Mouse (Mus musculus) limb, embryonic 11.5 days (tissue): ENCODE results near the gene Ankrd50. TPM values are rescaled to one million over a fixed set of nuclear protein-coding genes. Genes with fewer than 3 reads are reported as not detected.
A peak's percentile ranks its signal among the peaks of the same experiment; 100 is the strongest.

ENCODE experiments used
- ATAC-seq: fragments of 200-750 bp; cut with Nextera tagmentation; 2 replicates; pipeline ENCODE4 v1.8.0; 2017; ENCODE audit warnings: low read depth; ENCODE audit not compliant: insufficient number of reproducible peaks, low FRiP score, low TSS enrichment
- DNase-seq: peaks from one replicate; pipeline ENCODE4 v3.0.0-alpha.2; 2015; ENCODE audit warnings: low spot score
- H3K27ac ChIP-seq: fragments of 300-500 bp; sonication (generic); replicated peaks from 2 replicates; pipeline ENCODE4 v1.5.1; 2014; ENCODE audit warnings: low read depth, mild to moderate bottlenecking, low read length
- H3K27me3 ChIP-seq: fragments of 300-500 bp; sonication (generic); 2 replicates; pipeline ENCODE4 v1.6.1; 2014; ENCODE audit warnings: mild to moderate bottlenecking, low read length, mixed read lengths; ENCODE audit not compliant: control insufficient read depth, insufficient read depth
- H3K36me3 ChIP-seq: fragments of 300-500 bp; sonication (generic); 2 replicates; pipeline ENCODE4 v1.6.1; 2014; ENCODE audit warnings: mild to moderate bottlenecking, low read length, moderate library complexity, mixed read lengths; ENCODE audit not compliant: control insufficient read depth, insufficient read depth
- H3K4me1 ChIP-seq: fragments of 300-500 bp; sonication (generic); 2 replicates; pipeline ENCODE4 v1.6.1; 2014; ENCODE audit warnings: low read length, mixed read lengths; ENCODE audit not compliant: control insufficient read depth, insufficient read depth
- H3K4me2 ChIP-seq: fragments of 300-500 bp; sonication (generic); 2 replicates; pipeline ENCODE4 v1.6.1; 2014; ENCODE audit warnings: low read depth, mild to moderate bottlenecking, moderate library complexity; ENCODE audit not compliant: severe bottlenecking
- H3K4me3 ChIP-seq: fragments of 300-500 bp; sonication (generic); 2 replicates; pipeline ENCODE4 v1.5.1; 2014; ENCODE audit warnings: low read depth, low read length
- H3K9ac ChIP-seq: fragments of 300-500 bp; sonication (generic); 2 replicates; pipeline ENCODE4 v1.6.1; 2014; ENCODE audit warnings: mild to moderate bottlenecking, low read length
- H3K9me3 ChIP-seq: fragments of 300-500 bp; sonication (generic); 2 replicates; pipeline ENCODE4 v1.6.1; 2016; ENCODE audit warnings: low read length; ENCODE audit not compliant: control insufficient read depth
- WGBS: fragments of 180-500 bp; shearing (Covaris S2); extraction: QIAGEN DNeasy Blood & Tissue Kit; methylation state at CpG from one replicate; pipeline ENCODE4 v1.1.7; 2014; 5-methylcytosine and 5-hydroxymethylcytosine counted together
- polyA plus RNA-seq: library from polyadenylated mRNA; unstranded; fragments of >200 nt; fragmentation: Nextera tagmentation; extraction: Ambion mirVana; gene quantifications from 2 replicates; pipeline ENCODE4 v1.2.1, GENCODE M21; 2014

Ankrd50 gene
- polyA plus RNA-seq, 1 experiment from 2014 or later: 18.1 TPM

- no peak overlapping the region for H3K9ac ChIP-seq
- 91% methylated on average over 4 of the region's 4 CpGs for WGBS
- no peaks in the 10 kb centered on the region for H3K9me3 ChIP-seq
- no peak overlapping the region for H3K27ac ChIP-seq
- DNase-seq (no peak), ATAC-seq (no peak)
- H3K36me3 ChIP-seq: peaks cover 22% of the 10 kb centered on the region
- H3K27me3 ChIP-seq: no peaks in the 10 kb centered on the region
- H3K4me1 ChIP-seq: no peaks in the 10 kb centered on the region
- no peak overlapping the region for H3K4me3 ChIP-seq
- H3K4me2 ChIP-seq: no peak overlapping the region
These were observed 24.4 kb downstream of the Ankrd50 start for GRCm38 (mm10) chr3:38460250-38460624.

GRCm38 (mm10) chr3:38459507-38460249, 25.0 kb downstream of the Ankrd50 start:
- H3K4me3 ChIP-seq: no peak overlapping the region
- no peak for ATAC-seq
- H3K4me2 ChIP-seq: no peak overlapping the region
- H3K36me3 ChIP-seq: peaks cover 28% of the 10 kb centered on the region
- WGBS: 79% methylated on average over 5 of the region's 5 CpGs
- no peak overlapping the region for H3K27ac ChIP-seq
- no peaks in the 10 kb centered on the region for H3K9me3 ChIP-seq
- H3K9ac ChIP-seq: no peak overlapping the region
- no peak for DNase-seq
- no peaks in the 10 kb centered on the region for H3K27me3 ChIP-seq
- H3K4me1 ChIP-seq: no peaks in the 10 kb centered on the region

- Histone ChIP-seq H3K27me3 (no peaks in the 10 kb centered on the region), H3K9me3 (no peaks in the 10 kb centered on the region), H3K4me3 (no peak overlapping the region), H3K4me1 (no peaks in the 10 kb centered on the region), H3K9ac (no peak overlapping the region), H3K27ac (no peak overlapping the region), H3K4me2 (no peak overlapping the region), H3K36me3 (peaks cover 28% of the 10 kb centered on the region)
- no peak for ATAC-seq
- 94% methylated on average over 14 of the region's 14 CpGs for WGBS
- DNase-seq: no peak
These were observed 27.6 kb downstream of the Ankrd50 start for GRCm38 (mm10) chr3:38457041-38457440.

GRCm38 (mm10) chr3:38452199-38452598, 32.4 kb downstream of the Ankrd50 start:
- H3K4me3 ChIP-seq: no peak overlapping the region
- WGBS: 71% methylated on average over 9 of the region's 9 CpGs
- no peaks in the 10 kb centered on the region for H3K27me3 ChIP-seq
- no peaks in the 10 kb centered on the region for H3K9me3 ChIP-seq
- H3K27ac ChIP-seq: no peak overlapping the region
- no peak overlapping the region for H3K9ac ChIP-seq
- H3K4me1 ChIP-seq: no peaks in the 10 kb centered on the region
- H3K36me3 ChIP-seq: peaks cover 30% of the 10 kb centered on the region
- H3K4me2 ChIP-seq: no peak overlapping the region
- DNase-seq (peak; percentile 30), ATAC-seq (no peak)

DNA sequence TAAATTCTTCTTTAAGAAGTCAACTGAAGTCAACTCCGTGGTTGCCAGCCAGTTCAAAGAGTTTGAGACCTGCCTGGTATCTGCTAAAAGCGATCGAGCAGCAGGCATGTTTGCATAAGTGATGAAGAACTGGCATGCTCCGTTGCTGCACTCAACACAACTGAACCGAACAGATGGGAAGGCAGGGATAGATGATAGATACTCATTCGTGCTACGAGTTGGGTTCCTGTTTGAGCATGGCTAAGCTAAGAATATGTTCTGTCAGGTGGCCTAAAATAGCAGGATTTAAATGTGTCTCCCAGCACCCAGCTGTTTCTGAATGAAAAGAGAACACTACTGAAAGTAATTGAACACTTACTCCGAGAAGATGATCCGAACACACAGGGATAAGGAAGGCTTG, 38.1 kb downstream of the Ankrd50 start:
- no peak overlapping the region for H3K27ac ChIP-seq
- H3K36me3 ChIP-seq: peaks cover 4% of the 10 kb centered on the region; the same call in 1 of the 2 replicates
- ATAC-seq: no peak
- H3K4me1 ChIP-seq: no peaks in the 10 kb centered on the region
- H3K4me2 ChIP-seq: no peak overlapping the region
- no peak overlapping the region for H3K9ac ChIP-seq
- no peak for DNase-seq
- no peaks in the 10 kb centered on the region for H3K27me3 ChIP-seq
- WGBS: 92% methylated on average over 9 of the region's 9 CpGs
- no peaks in the 10 kb centered on the region for H3K9me3 ChIP-seq
- H3K4me3 ChIP-seq: no peak overlapping the region

DNA sequence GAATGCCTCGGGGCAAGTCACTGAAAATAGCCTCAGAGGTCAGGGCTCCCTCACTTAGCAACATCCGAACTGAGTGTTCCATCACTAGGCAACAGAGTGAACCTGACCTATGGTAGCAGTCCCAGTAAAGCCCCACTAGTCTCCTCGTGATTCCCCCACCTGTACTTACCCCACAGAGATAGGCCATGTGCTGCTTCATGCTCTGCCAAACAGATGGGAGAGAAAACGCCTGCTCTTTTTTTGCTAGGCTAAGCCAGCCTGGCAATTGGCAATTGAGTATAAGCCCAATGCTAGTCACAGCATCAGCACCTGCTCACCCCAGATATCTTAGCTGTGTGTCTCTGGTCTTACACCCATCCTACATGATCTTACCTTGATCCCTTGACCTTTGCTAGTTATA, 40.8 kb downstream of the Ankrd50 start:
- H3K27ac ChIP-seq: no peak overlapping the region
- no peak overlapping the region for H3K4me2 ChIP-seq
- H3K9me3 ChIP-seq: no peaks in the 10 kb centered on the region
- H3K27me3 ChIP-seq: no peaks in the 10 kb centered on the region
- no peaks in the 10 kb centered on the region for H3K36me3 ChIP-seq
- no peaks in the 10 kb centered on the region for H3K4me1 ChIP-seq
- DNase-seq (no peak), ATAC-seq (no peak)
- no peak overlapping the region for H3K4me3 ChIP-seq
- H3K9ac ChIP-seq: no peak overlapping the region
- 65% methylated on average over 4 of the region's 4 CpGs for WGBS

- DNase-seq (no peak), ATAC-seq (no peak)
- 50% methylated on average over 7 of the region's 7 CpGs for WGBS
- Histone ChIP-seq H3K27ac (no peak overlapping the region), H3K27me3 (no peaks in the 10 kb centered on the region), H3K9ac (no peak overlapping the region), H3K4me1 (no peaks in the 10 kb centered on the region), H3K4me3 (no peak overlapping the region), H3K4me2 (no peak overlapping the region), H3K9me3 (no peaks in the 10 kb centered on the region), H3K36me3 (no peaks in the 10 kb centered on the region)
These were observed 44.1 kb downstream of the Ankrd50 start for GRCm38 (mm10) chr3:38440564-38440991.

- H3K27me3 ChIP-seq: no peaks in the 10 kb centered on the region
- no peaks in the 10 kb centered on the region for H3K9me3 ChIP-seq
- H3K4me2 ChIP-seq: no peak overlapping the region
- 94% methylated on average over 3 of the region's 3 CpGs for WGBS
- H3K4me1 ChIP-seq: no peaks in the 10 kb centered on the region
- no peak overlapping the region for H3K4me3 ChIP-seq
- H3K9ac ChIP-seq: no peak overlapping the region
- no peaks in the 10 kb centered on the region for H3K36me3 ChIP-seq
- no peak for ATAC-seq
- H3K27ac ChIP-seq: no peak overlapping the region
- no peak for DNase-seq
These were observed 48.0 kb downstream of the Ankrd50 start for GRCm38 (mm10) chr3:38436596-38436995.

DNA sequence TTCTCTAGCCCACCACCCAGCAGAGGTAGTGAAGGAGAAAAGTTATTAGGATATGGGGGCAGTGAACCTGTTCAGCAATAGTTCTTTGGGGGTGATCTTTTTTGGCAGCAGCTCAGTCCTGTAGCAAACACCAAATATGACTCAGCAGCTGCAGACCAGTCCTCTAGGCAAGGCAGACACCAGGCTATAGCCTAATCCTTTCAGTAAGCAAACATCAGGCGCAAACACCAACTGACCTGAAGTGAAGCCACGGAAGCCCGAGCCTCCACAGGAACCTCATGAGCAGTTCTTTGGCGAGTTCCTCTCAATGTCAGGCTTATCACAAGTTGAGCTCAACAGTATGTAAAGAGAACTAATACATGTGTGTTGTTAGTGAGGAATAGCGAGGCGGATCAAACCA, 48.8 kb downstream of the Ankrd50 start:
- no peak for ATAC-seq

More for the DNA sequence above, 48.8 kb downstream of the Ankrd50 start:
- H3K4me2 ChIP-seq: no peak overlapping the region
- H3K27me3 ChIP-seq: no peaks in the 10 kb centered on the region
- WGBS: 93% methylated on average over 6 of the region's 6 CpGs
- H3K4me3 ChIP-seq: no peak overlapping the region
- no peak overlapping the region for H3K9ac ChIP-seq
- no peak overlapping the region for H3K27ac ChIP-seq
- H3K9me3 ChIP-seq: no peaks in the 10 kb centered on the region
- H3K4me1 ChIP-seq: no peaks in the 10 kb centered on the region
- H3K36me3 ChIP-seq: no peaks in the 10 kb centered on the region
- no peak for DNase-seq
